Mouse (Mus musculus) layer of hippocampus, adult 9-10 months (tissue): ENCODE measurements around the gene Kat8.
A peak's percentile ranks its signal among the peaks of the same experiment; 100 is the strongest.
"Not testable (repeated sequence)": the region's sequence is repeated elsewhere in the genome, so short reads cannot be mapped to it uniquely, and the experiment has no call there.

Source experiments
- DNase-seq: peaks from one replicate; pipeline ENCODE4 v3.0.0; 2022; ENCODE audit warnings: low spot score

Gene Kat8

DNA sequence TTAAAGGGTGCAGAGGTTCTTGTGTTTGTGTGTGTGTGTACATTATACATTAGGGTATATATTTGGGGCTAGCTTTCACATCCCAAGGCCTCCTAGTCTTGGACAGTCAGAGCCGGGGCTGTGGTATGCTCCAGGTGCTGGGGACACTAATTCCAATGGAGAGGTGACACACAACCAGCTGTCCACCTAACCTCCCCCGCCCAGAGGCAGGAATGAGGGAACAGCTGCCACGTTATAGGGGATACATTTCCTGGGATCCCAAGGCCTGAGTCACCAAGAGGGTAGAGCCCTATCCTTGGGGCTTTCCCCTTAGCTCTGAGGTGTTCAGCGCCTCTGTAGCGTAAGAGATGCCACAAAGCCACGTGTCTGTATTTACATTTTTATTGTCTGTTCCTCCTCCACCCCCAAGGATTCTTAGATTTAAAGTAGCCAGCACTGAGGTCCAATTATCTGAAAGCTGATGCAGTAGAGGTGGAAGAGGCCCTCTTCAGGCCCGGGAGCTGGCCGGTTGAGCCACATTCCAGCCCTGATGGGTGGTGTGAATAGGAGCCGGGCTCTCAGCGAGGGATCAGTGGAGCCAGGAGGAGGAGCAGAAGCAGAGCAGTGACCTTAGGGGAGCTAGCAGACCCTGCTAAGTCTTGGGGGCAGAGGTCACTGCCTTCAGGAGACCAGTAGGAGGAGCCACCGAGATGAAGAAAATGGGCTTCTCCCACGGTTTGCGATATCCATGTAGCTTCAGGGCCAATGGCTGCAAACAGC is 20.1 kb downstream of the Kat8 start:
- DNase-seq, result no peak

DNA sequence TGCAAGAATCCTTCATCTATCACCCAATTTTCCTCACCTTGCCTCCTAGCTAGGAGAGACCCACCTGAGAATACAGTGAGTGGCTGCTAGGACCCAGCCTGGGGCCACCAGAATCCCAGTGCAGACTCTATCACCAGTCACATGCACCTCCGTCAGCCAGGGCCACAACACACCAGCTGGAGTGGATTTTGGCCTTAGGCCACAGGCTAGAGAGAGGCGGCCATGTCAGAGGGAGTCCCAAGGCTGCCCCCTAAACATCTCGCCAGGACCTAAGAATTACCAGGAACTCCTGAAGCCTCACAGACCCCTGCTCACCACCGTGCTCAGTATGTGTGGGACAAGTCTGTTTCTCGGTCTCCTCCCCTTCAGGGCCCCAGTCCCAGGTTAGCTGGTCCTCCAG is 21.8 kb downstream of the Kat8 start:
- no peak for DNase-seq

DNA sequence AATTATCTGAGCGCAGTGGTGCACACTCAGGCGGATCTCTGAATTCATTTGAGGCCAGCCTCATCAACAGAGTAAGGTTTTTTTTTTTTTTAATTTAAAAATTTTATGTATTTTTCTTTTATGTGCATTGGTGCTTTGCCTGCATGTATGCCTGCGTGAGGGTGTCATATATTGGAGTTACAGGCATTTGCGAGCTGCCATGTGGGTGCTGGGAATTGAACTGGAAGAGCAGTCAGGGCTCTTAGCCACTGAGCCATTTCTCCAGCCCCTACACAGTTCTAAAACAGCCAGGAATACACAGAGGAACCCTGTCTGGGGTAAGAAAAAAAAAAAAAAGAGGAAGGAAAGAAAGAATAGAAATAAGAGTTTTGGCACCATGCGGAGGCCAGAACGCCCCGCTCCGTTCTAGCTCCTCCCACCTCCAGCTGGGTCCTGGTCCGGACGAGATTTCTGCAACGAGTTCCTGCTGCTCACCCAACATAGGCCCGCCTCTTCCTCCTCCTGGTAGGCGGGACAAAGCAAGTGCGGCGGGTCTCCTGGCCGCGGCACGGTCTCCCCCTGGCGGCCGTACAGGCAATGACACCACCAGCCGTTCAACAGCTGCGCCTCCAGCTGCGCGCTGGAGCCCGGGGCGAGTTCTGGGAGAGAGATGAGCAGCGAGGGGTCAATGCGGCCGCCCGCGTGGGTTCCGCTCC is 22.9 kb downstream of the Kat8 start:
- peak; percentile 85 for DNase-seq

GRCm38 (mm10) chr7:127935748-127936159 is 23.4 kb downstream of the Kat8 start:
- DNase-seq, result no peak

- DNase-seq, result no peak
These were observed 24.0 kb downstream of the Kat8 start for GRCm38 (mm10) chr7:127936216-127936884.

DNA sequence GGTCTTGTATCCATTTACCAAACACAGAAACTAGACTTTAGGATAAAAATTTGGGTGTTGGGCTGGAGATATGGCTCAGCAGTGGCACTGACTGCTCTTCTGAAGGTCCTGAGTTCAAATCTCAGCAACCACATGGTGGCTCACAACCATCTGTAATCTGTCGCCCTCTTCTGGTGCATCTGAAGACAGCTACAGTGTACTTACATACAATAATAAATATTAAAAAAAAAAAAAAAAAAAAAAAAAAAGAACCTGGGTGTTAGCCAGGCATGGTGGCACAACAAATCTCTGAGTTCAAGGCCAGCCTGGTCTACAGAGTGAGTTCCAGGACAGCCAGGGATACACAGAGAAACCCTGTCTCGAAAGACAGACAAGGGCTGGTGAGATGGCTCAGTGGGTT is 29.8 kb downstream of the Kat8 start:
- DNase-seq, result not testable (repeated sequence)

DNA sequence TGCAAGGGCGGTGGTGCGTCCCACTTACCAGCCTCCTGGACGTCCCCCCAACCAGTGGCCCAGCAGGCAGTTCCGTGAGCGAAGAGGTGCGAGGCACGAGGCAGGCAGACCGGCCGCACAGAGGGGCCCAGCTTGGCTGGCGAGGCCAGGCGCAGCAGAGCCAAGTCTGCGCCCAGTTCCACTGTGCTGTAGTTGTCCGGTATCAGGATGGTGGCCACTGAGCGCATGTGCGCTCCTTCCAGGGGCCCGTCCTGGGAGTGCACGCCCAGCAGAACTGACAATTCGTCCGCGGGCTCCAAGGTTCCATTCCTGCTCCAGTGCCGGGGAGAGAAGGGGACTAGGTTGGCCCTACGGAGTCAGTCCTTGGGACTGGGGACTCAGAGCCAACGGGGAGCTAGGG is 32.3 kb downstream of the Kat8 start:
- DNase-seq, result no peak

- DNase-seq, result no peak
These were observed 34.2 kb downstream of the Kat8 start, which contains the start of gene Prss36 for GRCm38 (mm10) chr7:127946470-127947023. Gene Prss36 (minus strand): TSS chr7:127946725.

DNA sequence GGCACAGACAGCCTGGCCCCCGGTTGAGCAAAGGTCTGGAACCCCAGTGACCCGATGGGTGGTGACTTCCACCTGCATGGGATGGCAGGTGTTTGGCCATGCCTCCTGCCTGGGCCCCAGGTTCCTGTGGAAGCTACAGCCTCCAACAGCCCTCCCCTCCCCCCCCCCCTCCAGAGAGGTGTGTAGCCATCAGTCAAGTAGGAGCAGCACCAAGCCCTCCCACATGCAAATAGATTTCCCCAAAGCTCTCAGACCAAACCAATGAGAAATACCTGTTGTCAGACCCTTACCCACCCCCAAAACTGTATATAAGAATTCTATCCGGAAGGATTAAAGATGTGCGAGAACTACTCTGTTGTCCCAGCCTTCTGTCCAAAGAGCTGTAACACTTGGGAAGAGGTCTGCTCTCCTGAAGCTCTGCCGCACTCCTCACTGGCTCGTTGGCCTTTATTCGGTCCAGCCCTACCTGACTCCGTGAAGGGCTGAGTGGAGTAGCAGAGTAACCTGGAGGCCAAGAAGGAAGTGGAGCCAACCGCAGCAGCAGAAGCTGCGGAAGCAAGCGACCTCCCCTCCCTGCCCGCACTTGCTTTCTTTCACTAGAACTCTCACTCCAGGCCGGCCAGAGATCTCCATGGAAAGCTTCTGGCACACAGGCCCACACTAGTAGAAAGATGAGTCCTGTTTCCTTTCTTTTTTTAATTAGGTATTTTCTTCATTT is 40.7 kb downstream of the Kat8 start:
- DNase-seq, result no peak

GRCm38 (mm10) chr7:127959364-127959763 is 47.0 kb downstream of the Kat8 start:
- no peak for DNase-seq

- no peak for DNase-seq
These were observed 54.1 kb downstream of the Kat8 start for GRCm38 (mm10) chr7:127966371-127966918.

GRCm38 (mm10) chr7:127967004-127967921 is 54.9 kb downstream of the Kat8 start, which contains the start of gene Fus:
Gene Fus (plus strand): TSS chr7:127967457.
- peak; percentile 94 for DNase-seq

GRCm38 (mm10) chr7:127967922-127968828 is 55.9 kb downstream of the Kat8 start:
- DNase-seq, result no peak

- DNase-seq, result no peak
These were observed 62.2 kb downstream of the Kat8 start for GRCm38 (mm10) chr7:127974413-127974930.
